Mouse (Mus musculus) kidney, adult 2 months (tissue): ENCODE data around the gene Atrip. TPM values are rescaled to one million over a fixed set of nuclear protein-coding genes. Genes with fewer than 3 reads are reported as not detected.

Experiments used
- DNase-seq: peaks from one replicate; pipeline ENCODE4 v3.0.0; 2021
- H3K27ac ChIP-seq: fragments of 200-500 bp; 2 replicates; pipeline ENCODE4 v1.5.1; 2012; ENCODE audit warnings: low read depth, low read length, control low read depth, inconsistent platforms; ENCODE audit not compliant: insufficient read depth
- H3K27me3 ChIP-seq: fragments of 200-500 bp; replicated peaks from 2 replicates; pipeline ENCODE4 v1.6.1; 2012; ENCODE audit warnings: mild to moderate bottlenecking, moderate library complexity, low read length, inconsistent platforms; ENCODE audit not compliant: control insufficient read depth, insufficient read depth
- H3K36me3 ChIP-seq: fragments of 200-500 bp; 2 replicates; pipeline ENCODE4 v1.6.1; 2012; ENCODE audit warnings: mild to moderate bottlenecking, moderate library complexity, low read length, inconsistent platforms; ENCODE audit not compliant: control insufficient read depth, insufficient read depth
- H3K4me1 ChIP-seq: fragments of 200-500 bp; 2 replicates; pipeline ENCODE4 v1.6.1; 2011; ENCODE audit warnings: low read length; ENCODE audit not compliant: control insufficient read depth, insufficient read depth
- H3K4me3 ChIP-seq: fragments of 200-500 bp; 2 replicates; pipeline ENCODE4 v1.5.1; 2011; ENCODE audit warnings: mild to moderate bottlenecking, low read depth, low read length, control low read depth; ENCODE audit not compliant: insufficient read depth
- CTCF ChIP-seq: fragments of 200-500 bp; conservative IDR thresholded peaks from 2 replicates; pipeline ENCODE4 v1.5.1; 2011; ENCODE audit warnings: low read depth, mild to moderate bottlenecking, control low read depth, low read length, moderate library complexity, mixed read lengths; ENCODE audit not compliant: insufficient read depth, insufficient read length
- POLR2A ChIP-seq: fragments of 200-500 bp; IDR thresholded peaks from one replicate; pipeline ENCODE4 v1.6.1; 2011; ENCODE audit warnings: low read depth, low read length, control low read depth
- WGBS: fragments of 180-500 bp; shearing (Covaris S2); methylation state at CpG from one replicate; pipeline ENCODE4 v1.1.7; 2018; 5-methylcytosine and 5-hydroxymethylcytosine counted together
- polyA plus RNA-seq: library from polyadenylated mRNA; depleted of rRNA; stranded (reverse); fragments of >200 nt; gene quantifications from 2 replicates; pipeline ENCODE4 v1.2.3, GENCODE M21; 2012

The Atrip gene
- polyA plus RNA-seq, 1 experiment = 20.2 TPM

- peaks cover 3% of the 10 kb centered on the region; the same call in 1 of the 2 replicates for H3K4me1 ChIP-seq
- H3K36me3 ChIP-seq = no peaks in the 10 kb centered on the region
- H3K4me3 ChIP-seq = no peak overlapping the region
- no peak overlapping the region for H3K27ac ChIP-seq
- no peaks in the 10 kb centered on the region for H3K27me3 ChIP-seq
- peak; percentile 20 for DNase-seq
- TF ChIP-seq POLR2A = no peak
- no peak for TF ChIP-seq CTCF
- WGBS = 57% methylated on average over 12 of the region's 12 CpGs
These were observed 31.7 kb upstream of the Atrip start for GRCm38 (mm10) chr9:109105648-109106047.

- Histone ChIP-seq H3K36me3 (no peaks in the 10 kb centered on the region), H3K4me1 (peaks cover 3% of the 10 kb centered on the region; the same call in 1 of the 2 replicates), H3K27me3 (no peaks in the 10 kb centered on the region), H3K4me3 (no peak overlapping the region), H3K27ac (no peak overlapping the region)
- no peak for DNase-seq
- no peak for TF ChIP-seq POLR2A
- no peak for TF ChIP-seq CTCF
- 60% methylated on average over 12 of the region's 12 CpGs for WGBS
These were observed 31.1 kb upstream of the Atrip start for GRCm38 (mm10) chr9:109105011-109105410.

- 92% methylated on average over 9 of the region's 9 CpGs for WGBS
- TF ChIP-seq CTCF (no peak), POLR2A (no peak)
- Histone ChIP-seq H3K36me3 (no peaks in the 10 kb centered on the region), H3K4me1 (peaks cover 6% of the 10 kb centered on the region; the same call in 1 of the 2 replicates), H3K27me3 (no peaks in the 10 kb centered on the region), H3K27ac (no peak overlapping the region), H3K4me3 (no peak overlapping the region)
- no peak for DNase-seq
These were observed 30.2 kb upstream of the Atrip start for GRCm38 (mm10) chr9:109104083-109104482.

- H3K27ac ChIP-seq = no peak overlapping the region
- H3K27me3 ChIP-seq = no peaks in the 10 kb centered on the region
- H3K4me1 ChIP-seq = peaks cover 10% of the 10 kb centered on the region; the same call in 1 of the 2 replicates
- H3K4me3 ChIP-seq = no peak overlapping the region
- WGBS = 59% methylated on average over 7 of the region's 7 CpGs
- no peak for TF ChIP-seq CTCF
- TF ChIP-seq POLR2A = no peak
- no peaks in the 10 kb centered on the region for H3K36me3 ChIP-seq
- DNase-seq = no peak
These were observed 29.3 kb upstream of the Atrip start for GRCm38 (mm10) chr9:109103250-109103649.

GRCm38 (mm10) chr9:109102541-109102940 lies 28.6 kb upstream of the Atrip start:
- no peak overlapping the region for H3K4me3 ChIP-seq
- TF ChIP-seq CTCF (no peak), POLR2A (no peak)
- no peaks in the 10 kb centered on the region for H3K36me3 ChIP-seq
- no peak for DNase-seq
- peaks cover 11% of the 10 kb centered on the region; the same call in 1 of the 2 replicates for H3K4me1 ChIP-seq
- 87% methylated on average over 3 of the region's 3 CpGs for WGBS
- H3K27ac ChIP-seq = no peak overlapping the region
- no peaks in the 10 kb centered on the region for H3K27me3 ChIP-seq

- no peak for TF ChIP-seq POLR2A
- TF ChIP-seq CTCF = no peak
- WGBS = 92% methylated on average over 5 of the region's 5 CpGs
- Histone ChIP-seq H3K36me3 (no peaks in the 10 kb centered on the region), H3K4me1 (peaks cover 11% of the 10 kb centered on the region; the same call in 1 of the 2 replicates), H3K27ac (no peak overlapping the region), H3K27me3 (no peaks in the 10 kb centered on the region), H3K4me3 (no peak overlapping the region)
- DNase-seq = no peak
These were observed 28.1 kb upstream of the Atrip start for GRCm38 (mm10) chr9:109101933-109102445.

GRCm38 (mm10) chr9:109100307-109100928 lies 26.5 kb upstream of the Atrip start:
- TF ChIP-seq CTCF = no peak
- no peak for TF ChIP-seq POLR2A
- no peaks in the 10 kb centered on the region for H3K36me3 ChIP-seq
- 82% methylated on average over 20 of the region's 20 CpGs for WGBS
- H3K4me3 ChIP-seq = no peak overlapping the region
- no peaks in the 10 kb centered on the region for H3K27me3 ChIP-seq
- DNase-seq = no peak
- no peak overlapping the region for H3K27ac ChIP-seq
- H3K4me1 ChIP-seq = peaks cover 7% of the 10 kb centered on the region; the same call in 1 of the 2 replicates
